Mouse (Mus musculus) kidney, adult 2 months (tissue): ENCODE data around the gene Birc6.

Source experiments
- CTCF ChIP-seq: fragments of 200-500 bp; conservative IDR thresholded peaks from 2 replicates; pipeline ENCODE4 v1.5.1; 2011; ENCODE audit warnings: low read depth, mild to moderate bottlenecking, control low read depth, low read length, moderate library complexity, mixed read lengths; ENCODE audit not compliant: insufficient read depth, insufficient read length
- POLR2A ChIP-seq: fragments of 200-500 bp; IDR thresholded peaks from one replicate; pipeline ENCODE4 v1.6.1; 2011; ENCODE audit warnings: low read depth, low read length, control low read depth

DNA sequence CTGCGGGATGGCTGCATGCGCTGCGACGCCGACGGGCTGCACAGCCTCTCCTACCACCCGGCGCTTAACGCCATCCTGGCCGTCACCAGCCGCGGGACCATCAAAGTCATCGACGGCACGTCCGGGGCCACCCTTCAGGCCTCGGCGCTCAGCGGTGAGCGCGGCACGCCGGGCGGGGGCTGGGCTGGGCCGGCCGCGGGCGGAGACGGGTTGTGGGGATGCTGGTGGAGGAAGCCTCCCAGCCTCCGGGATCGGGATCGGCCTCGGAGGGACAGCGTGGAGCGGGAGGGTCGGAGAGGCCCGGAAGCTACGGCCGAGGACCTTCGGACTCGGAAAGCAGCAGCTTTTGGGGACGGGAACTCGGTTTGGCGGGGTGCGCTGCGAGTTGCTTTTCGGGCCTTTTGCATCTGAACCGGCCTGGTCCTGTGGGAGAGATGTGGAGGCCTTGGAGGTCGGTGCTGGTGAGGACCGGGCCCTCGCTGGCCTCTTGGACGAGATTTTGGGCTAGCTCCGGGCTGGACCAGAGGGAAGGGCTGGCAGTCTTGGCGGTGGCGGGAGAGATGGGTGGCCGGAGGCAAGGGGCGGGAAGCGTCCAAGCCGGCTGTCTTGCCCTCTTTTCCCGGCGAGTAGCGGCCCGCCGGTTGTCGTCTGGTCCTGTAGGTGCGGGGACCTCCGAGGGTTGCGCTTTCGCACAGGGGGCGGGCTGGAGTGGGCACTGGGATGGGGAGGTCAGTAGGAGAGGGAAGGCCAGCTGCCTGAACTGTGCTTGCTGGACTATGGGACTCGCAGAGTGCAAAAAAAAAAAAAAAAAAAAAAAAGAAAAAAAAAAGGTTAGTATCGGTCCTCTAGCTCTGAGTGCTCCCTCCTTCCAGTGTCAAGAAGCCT is 795 bp downstream of the Birc6 start:
- TF ChIP-seq CTCF = no peak
- TF ChIP-seq POLR2A = no peak
